Mouse (Mus musculus): Measurements from ENCODE around the gene Nlrp9a. TPM values are rescaled to one million over a fixed set of nuclear protein-coding genes. Genes with fewer than 3 reads are reported as not detected.

The Nlrp9a gene
- polyA plus RNA-seq (2021; fragmentation: Nextera tagmentation): not detected in 2 replicates
- long read RNA-seq, experiment 1: 0 reads
- long read RNA-seq, experiment 2: 0 reads

GRCm38 (mm10) chr7:26534723-26535122, at the start of gene Nlrp9a:
TSS of gene Nlrp9a (plus strand) at chr7:26535023.

GRCm38 (mm10) chr7:26618364-26618763, 83.5 kb downstream of the Nlrp9a start, which contains the start of gene Vmn1r185:
TSS of gene Vmn1r185 (minus strand) at chr7:26618464.

Small RNAs within 50 kb of the gene (microRNA-seq; reads per million reads assigned to microRNA genes)
- gene Gm25947: not detected

Other genes starting within 250 kb of the Nlrp9a start
- not detected in 2 replicates for gene Cyp2a4, start 227.9 kb upstream of the Nlrp9a start, polyA plus RNA-seq (2021; fragmentation: Nextera tagmentation)
- gene Nlrp9c, start 131.3 kb upstream of the Nlrp9a start, polyA plus RNA-seq (2021; fragmentation: Nextera tagmentation): not detected in 2 replicates
- not detected in 2 replicates for gene Nlrp4a, start 99.9 kb upstream of the Nlrp9a start, polyA plus RNA-seq (2021; fragmentation: Nextera tagmentation)
- gene Vmn1r185, start 83.4 kb downstream of the Nlrp9a start, polyA plus RNA-seq (2021; fragmentation: Nextera tagmentation): not detected in 2 replicates
- not detected in 2 replicates for gene Cyp2b23, start 151.4 kb downstream of the Nlrp9a start, polyA plus RNA-seq (2021; fragmentation: Nextera tagmentation)
- not detected in 2 replicates for gene Cyp2b19, start 222.1 kb downstream of the Nlrp9a start, polyA plus RNA-seq (2021; fragmentation: Nextera tagmentation)